Mouse (Mus musculus): ENCODE data around the gene Celf1.

Gene Celf1

GRCm38 (mm10) chr2:91062779-91063606 is 122.8 kb downstream of the Celf1 start:
- DNase-seq (ENCODE audit: low spot score), result no peak

- no peak for DNase-seq (ENCODE audit: low spot score)
These were observed 124.0 kb downstream of the Celf1 start for GRCm38 (mm10) chr2:91064211-91064610.

- no peak for DNase-seq (ENCODE audit: low spot score)
These were observed 125.4 kb downstream of the Celf1 start for GRCm38 (mm10) chr2:91065544-91065943.

GRCm38 (mm10) chr2:91066455-91066854 is 126.3 kb downstream of the Celf1 start:
- DNase-seq (ENCODE audit: low spot score), result no peak

- DNase-seq (ENCODE audit: low spot score), result no peak
These were observed 128.1 kb downstream of the Celf1 start for GRCm38 (mm10) chr2:91068162-91068871.

- no peak for DNase-seq (ENCODE audit: low spot score)
These were observed 128.6 kb downstream of the Celf1 start for GRCm38 (mm10) chr2:91068872-91069165.
